Mouse (Mus musculus) liver, embryonic 14 days (tissue): ENCODE data around the gene Vmn1r172. TPM values are rescaled to one million over a fixed set of nuclear protein-coding genes. Genes with fewer than 3 reads are reported as not detected.

Source experiments
- polyA plus RNA-seq: library from polyadenylated mRNA; depleted of rRNA; stranded (reverse); fragments of >200 nt; gene quantifications from 2 replicates; pipeline ENCODE4 v1.2.3, GENCODE M21; 2012; rRNA removed

Gene Vmn1r172
- not detected in 2 replicates for polyA plus RNA-seq

GRCm38 (mm10) chr7:23658016-23658415 is at the start of gene Vmn1r172:
Gene Vmn1r172 (plus strand): TSS chr7:23658316.

GRCm38 (mm10) chr7:23630422-23630821 is 27.7 kb upstream of the Vmn1r172 start, which contains the start of gene Vmn1r171:
Gene Vmn1r171 (plus strand): TSS chr7:23630722.

GRCm38 (mm10) chr7:23700403-23700802 is 42.3 kb downstream of the Vmn1r172 start, which contains the start of gene Vmn1r173:
Gene Vmn1r173 (plus strand): TSS chr7:23700703.

Other genes starting within 250 kb of the Vmn1r172 start
- not detected in 2 replicates for gene Vmn1r167, start 151.1 kb upstream of the Vmn1r172 start, polyA plus RNA-seq
- not detected in 2 replicates for gene Vmn1r168, start 118.6 kb upstream of the Vmn1r172 start, polyA plus RNA-seq
- not detected in 2 replicates for gene Vmn1r169, start 82.8 kb upstream of the Vmn1r172 start, polyA plus RNA-seq
- gene Vmn1r170, start 52.1 kb upstream of the Vmn1r172 start, polyA plus RNA-seq, result not detected in 2 replicates
- gene Vmn1r171, start 27.6 kb upstream of the Vmn1r172 start, polyA plus RNA-seq, result not detected in 2 replicates
- gene Vmn1r173, start 42.4 kb downstream of the Vmn1r172 start, polyA plus RNA-seq, result not detected in 2 replicates
- gene Vmn1r174, start 94.0 kb downstream of the Vmn1r172 start, polyA plus RNA-seq, result not detected in 2 replicates
- gene Vmn1r175, start 152.3 kb downstream of the Vmn1r172 start, polyA plus RNA-seq, result not detected in 2 replicates
- gene Vmn1r176, start 179.1 kb downstream of the Vmn1r172 start, polyA plus RNA-seq, result not detected in 2 replicates
- not detected in 2 replicates for gene Vmn1r177, start 208.1 kb downstream of the Vmn1r172 start, polyA plus RNA-seq
- not detected in 2 replicates for gene Vmn1r178, start 233.7 kb downstream of the Vmn1r172 start, polyA plus RNA-seq